Mouse (Mus musculus): Measurements from ENCODE around the gene Arsb. TPM values are rescaled to one million over a fixed set of nuclear protein-coding genes. Genes with fewer than 3 reads are reported as not detected.
"Not testable (repeated sequence)": the region's sequence is repeated elsewhere in the genome, so short reads cannot be mapped to it uniquely, and the experiment has no call there.

Gene Arsb
- total RNA-seq, 2 experiments from 2014 or later, result 78.5 to 79.3 TPM

DNA sequence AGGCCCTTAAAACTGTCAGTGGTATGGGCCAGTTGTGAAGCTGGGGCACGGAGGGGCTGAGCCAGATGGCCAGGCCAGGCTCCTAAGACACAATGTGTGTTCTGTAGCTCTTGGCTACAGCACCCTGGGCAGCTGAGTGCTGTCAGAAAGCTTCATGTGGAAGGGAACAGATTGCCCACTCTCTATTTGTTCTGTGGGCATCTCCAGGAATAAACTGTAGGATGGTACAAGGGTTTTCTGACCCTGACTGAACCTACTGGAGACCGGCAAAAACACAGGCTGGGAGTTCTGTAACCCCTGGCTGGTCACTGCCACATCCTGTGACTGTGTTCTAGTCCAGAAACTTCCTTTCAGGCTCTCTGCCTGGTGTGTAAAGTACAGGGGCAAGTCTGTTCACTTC, 14.6 kb downstream of the Arsb start:
- DNase-seq (ENCODE audit: low spot score in 2 of 2), result no peak

GRCm38 (mm10) chr13:93787647-93788046, 16.2 kb downstream of the Arsb start:
- DNase-seq (ENCODE audit: low spot score in 2 of 2), result no peak

DNA sequence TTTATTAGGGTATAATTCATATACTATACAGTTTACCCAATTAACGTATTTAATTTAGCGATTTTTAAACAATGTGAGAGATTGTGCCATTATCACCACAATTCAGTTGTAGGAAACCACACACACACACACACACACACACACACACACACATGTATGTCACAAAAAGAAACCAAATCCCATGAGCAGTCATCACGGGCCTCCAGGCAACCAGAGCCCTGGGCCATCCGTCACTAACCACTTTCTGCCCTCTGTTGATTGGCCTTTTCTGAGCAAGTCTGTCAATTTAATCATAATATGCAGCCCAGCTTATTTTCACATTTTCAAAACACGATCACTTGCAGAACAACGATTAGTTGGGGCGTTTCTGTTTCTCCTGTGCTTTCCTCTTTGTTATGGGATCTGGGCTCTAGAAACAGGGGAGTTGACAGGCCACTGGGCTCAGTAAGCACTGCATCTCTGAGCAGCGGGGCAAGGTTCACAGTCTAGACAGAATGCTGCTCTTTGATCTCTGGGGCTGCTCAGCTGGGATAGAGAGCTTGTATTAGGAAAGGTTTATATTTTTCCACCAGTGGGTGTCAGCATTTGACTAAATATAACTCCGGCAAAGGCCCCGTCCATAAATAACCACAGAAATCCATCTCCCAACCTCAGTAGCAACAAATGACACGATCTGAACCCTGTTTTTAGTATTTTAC, 21.7 kb downstream of the Arsb start:
- DNase-seq (ENCODE audit: low spot score in 2 of 2), result peak in 1 of 2 experiments; percentile 25

GRCm38 (mm10) chr13:93793643-93794182, 22.3 kb downstream of the Arsb start:
- no peak for DNase-seq (ENCODE audit: low spot score in 2 of 2)

DNA sequence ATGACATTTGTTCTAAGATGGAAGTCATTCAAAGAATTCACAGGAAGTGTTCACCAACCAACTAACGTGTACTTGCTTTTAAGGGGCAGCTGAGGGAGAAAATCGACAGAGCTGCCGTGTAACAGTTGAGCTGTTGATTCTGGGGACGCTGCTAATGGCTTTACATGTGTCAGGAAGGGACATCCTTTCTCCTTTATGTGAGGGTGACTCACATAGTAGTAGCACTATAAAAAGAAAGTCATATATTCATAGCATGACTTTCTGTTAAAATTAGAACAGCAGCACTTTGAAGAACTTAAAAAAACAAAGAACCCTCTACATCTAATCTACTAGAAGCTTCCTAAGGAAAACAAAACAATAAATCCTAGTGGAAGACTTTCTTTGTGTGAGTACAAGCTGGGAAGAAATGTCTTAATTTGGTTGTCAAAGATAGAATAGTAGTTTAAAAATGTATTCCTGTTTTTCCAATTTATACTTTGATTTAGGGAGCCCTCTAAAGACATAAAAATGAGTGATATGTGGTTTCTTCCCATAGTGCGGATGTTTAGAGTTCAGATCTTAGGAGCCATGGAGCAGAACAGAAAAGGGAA, 25.7 kb downstream of the Arsb start:
- no peak for DNase-seq (ENCODE audit: low spot score in 2 of 2)

DNA sequence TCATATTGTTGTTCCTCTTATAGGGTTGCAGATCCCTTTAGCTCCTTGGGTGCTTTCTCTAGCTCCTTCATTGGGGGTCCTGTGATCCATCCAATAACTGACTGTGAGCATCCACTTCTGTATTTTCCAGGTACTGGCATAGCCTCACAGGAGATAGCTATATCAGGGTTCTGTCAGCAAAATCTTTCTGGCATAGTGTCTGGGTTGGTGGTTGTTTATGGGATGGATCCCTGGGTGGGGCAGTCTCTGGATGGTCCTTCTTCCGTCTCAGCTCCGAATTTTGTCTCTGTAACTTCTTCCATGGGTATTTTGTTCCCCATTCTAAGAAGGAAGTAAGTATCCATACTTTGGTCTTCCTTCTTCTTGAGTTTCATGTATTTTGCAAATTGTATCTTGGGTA, 38.9 kb downstream of the Arsb start:
- not testable (repeated sequence) for DNase-seq (ENCODE audit: low spot score in 2 of 2)

DNA sequence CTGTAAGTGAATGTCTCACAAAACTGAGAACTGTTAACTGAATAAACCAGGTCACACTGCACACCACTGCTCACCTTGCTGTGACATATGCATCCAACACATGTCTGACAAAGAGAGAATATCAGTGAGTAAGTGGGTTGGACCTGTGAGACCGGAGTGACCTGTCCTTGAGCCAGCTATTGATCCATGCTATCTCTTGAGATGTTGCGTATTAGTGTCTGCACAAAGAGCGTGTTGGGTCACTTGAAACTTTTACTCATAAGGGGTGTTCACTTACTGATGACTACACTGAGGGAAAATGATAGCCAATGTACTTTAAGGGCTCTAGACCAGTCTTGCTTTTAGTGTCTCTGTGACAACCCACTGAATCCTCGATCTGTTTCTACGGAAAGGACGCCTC, 42.7 kb downstream of the Arsb start:
- no peak for DNase-seq (ENCODE audit: low spot score in 2 of 2)

DNA sequence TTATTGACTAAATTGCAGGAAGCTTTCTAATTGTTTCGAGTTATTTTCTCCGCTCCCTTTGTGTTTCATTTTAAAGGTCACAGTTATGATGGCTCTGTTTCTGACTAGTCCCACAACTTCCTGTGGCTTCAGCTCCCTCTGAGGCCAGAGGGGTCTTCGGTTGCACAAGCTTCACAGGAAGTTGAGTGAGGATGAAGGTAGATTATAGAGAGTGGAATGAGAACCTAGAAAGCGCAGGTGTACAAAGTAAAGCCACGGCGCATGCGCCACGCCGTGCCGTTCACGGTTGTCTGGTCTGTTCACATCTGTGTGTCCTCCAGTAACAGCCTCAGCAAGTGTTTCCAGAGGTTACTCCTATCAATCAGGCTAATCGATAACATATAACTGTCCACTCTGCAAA, 43.2 kb downstream of the Arsb start:
- DNase-seq (ENCODE audit: low spot score in 2 of 2), result no peak

DNA sequence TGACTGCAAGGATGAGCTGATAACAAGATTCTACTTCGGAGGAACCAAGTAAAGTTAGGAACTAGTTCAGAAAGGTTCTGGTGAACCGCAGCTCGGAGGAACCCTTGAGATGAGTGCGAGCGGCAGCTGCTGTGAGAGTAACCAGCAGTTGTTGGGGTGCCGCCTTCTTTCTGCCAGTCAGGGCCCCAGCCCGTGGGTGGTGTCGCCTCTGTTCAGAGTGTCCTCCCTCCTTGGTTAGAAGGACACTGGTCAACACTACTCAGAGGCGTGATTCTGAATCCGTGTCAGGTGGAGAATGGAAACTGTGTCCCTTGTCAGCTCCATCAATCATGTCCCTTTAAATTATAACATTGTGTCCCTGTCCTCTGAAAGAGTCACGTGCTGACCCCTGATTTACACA, 43.7 kb downstream of the Arsb start:
- no peak for DNase-seq (ENCODE audit: low spot score in 2 of 2)

DNA sequence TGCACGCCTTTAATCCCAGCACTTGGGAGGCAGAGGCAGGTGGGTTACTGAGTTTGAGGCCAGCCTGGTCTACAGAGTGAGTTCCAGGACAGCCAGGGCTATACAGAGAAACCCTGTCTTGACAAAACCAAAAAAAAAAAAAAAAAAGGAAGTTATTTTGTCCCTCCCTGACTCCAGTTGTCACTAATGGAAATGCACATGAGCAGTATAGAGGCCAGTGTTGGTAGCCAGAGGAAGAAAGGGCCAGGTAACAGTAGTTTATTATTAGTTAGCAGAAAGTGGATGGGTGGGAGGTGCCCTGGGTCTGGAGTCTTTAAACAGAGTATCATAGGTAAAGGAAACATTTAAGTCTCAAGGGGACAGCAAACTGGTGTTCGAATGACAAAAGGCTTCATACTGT, 44.7 kb downstream of the Arsb start:
- no peak for DNase-seq (ENCODE audit: low spot score in 2 of 2)

DNA sequence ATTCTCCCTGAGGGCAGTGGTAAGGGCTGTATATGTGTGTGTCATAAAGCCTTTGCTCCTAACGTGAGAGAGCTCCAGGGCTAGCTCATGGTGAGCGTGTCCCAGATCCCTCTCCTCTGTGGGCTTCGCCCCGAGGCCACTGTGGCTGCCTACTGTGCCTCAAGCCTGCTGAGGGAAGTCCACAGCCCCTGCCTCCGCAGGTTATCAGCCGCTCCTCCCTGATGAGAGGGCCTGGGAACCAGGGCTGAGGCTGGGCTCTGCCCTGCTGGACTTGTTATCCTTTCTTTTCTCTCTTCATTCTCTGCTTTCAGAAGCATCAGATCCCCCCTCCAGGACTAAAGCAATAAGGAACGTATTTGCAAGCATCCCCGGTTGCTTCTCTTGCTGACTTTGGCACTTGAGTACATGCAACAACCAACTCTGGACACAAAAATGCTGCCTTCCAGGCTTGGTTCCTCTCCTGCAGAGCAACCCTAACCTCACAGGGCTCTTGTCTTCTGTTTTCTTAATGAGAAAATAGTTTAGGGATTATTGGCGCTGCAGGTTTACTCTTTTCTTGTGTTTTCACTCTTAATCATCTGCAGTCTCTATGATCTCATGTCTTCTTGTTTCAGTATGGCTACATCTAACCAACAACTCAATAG, 45.4 kb downstream of the Arsb start:
- no peak for DNase-seq (ENCODE audit: low spot score in 2 of 2)

DNA sequence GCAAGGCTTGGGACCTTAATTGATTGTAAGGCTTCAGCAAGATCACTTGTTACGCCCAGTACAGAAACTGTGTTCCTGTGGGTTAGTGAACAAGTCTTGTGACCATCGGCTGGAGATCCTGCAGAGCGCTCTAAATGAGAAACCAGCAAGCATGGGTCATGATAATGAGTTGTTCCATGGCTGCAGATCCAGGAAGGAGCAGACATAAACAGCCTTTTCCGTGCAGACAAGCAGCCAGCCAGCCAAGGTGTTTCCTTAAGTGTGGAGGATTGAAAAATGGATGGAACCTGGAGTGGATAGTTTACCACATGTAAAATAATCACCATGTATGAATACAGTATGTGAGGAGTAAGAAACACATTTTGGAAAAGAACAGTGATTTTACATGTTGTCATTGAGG, 48.7 kb downstream of the Arsb start:
- DNase-seq (ENCODE audit: low spot score in 2 of 2), result no peak

DNA sequence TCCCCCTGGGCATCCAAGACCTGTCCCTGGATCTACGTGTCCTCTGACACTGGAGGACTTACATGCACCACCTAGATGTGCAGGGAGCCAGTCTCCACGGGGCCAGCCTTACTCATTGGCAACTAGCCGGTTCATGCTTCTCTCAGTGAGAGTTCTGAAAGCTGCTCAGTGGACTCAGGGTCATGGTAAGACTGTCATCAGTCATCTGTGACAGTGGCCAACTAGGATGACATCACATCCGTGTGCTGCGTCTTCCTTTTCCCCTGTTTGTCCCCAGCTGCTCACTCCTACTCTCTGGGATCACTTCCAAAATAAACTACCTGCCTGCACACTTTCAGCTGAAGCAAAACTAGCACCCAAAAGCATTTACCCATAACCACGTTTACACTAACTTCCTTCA, 50.6 kb downstream of the Arsb start:
- no peak for DNase-seq (ENCODE audit: low spot score in 2 of 2)

DNA sequence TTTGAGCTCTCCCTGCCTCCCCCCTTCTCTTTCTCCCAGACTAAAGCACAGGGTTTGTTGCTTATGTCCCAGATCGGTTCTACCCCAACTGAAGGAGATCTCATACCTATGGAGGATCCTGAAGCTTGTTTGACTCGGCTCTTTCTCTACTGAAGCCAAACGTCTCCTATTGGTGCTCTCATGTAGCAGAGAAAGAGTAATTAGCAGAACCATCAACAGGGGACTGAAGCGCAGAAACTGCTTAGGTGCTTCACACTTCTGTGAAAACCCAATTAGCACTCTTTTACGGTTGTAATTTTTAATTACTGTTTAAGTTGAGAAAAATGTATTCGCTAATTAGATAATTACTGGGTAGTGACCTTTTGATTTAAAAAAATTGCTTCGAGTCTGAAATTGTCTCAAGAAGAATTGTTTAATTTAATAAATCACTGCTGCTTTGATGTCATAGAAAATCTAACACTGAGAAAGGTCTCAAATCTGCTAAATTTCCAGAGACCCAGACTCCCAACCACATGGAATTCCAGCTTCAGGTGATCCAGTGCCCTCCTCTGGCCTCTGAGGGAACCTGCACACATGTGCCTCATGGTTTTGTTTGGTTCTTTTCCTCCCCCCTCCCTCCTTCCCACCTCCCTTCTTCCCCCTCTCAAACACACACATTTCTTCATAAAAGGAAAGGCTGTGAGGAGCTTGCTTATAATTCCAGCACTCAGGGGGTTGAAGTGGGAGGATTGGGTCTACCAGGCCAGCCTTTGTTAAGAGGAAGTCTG, 54.5 kb downstream of the Arsb start:
- no peak for DNase-seq (ENCODE audit: low spot score in 2 of 2)

GRCm38 (mm10) chr13:93827745-93828144, 56.3 kb downstream of the Arsb start:
- no peak for DNase-seq (ENCODE audit: low spot score in 2 of 2)

GRCm38 (mm10) chr13:93829565-93830293, 58.3 kb downstream of the Arsb start:
- DNase-seq (ENCODE audit: low spot score in 2 of 2), result no peak

DNA sequence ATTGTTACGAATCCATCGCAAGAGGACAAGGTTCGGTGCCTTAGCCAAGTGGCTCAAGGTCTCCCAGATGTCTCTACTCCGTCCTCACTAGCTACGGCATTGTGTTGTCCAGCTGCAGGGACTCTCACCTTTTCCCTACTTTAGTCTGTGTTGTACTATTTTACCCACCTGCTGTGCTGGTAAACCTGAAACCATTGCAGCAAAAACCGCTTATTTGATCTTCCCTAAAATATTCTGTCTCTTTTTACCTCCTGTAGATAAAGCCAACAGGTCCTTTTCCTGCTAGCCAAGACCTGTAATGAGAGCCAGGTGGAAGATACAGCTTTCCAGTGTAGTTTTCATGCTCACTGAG, 58.8 kb downstream of the Arsb start:
- DNase-seq (ENCODE audit: low spot score in 2 of 2), result no peak

DNA sequence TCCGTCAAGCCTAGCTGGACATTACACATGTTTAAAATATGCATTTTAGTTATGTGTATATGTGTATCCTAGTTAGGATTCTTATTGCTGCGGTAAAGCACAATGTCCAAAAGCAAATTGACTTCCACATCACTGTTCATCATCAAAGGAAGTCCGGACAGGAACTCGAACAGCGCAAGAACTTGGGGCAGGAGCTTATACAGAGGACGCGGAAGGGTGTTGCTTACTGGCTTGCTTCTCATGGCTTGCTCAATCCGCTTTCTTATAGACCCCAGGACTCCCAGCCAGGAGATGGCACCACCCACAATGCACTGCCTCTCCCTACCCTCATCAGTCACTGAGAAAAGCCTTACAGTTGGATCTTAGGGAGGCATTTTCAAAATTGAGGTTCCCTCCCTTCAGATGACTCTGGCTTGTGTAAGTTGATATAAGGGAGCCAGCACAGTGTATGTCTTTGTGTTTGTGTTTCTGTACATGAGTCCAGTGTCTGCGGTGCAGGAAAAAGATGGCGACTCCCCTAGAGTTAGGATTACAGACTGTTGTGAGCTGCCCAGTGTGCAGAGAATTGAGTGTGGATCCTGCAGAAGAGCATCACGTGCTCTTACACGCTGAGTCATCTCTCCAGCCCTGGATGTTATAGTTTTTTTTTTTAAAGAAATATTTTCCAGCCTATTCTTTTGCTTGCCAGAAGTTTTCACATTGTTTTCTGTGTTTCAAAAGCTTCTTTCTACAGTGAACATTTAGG, 66.2 kb downstream of the Arsb start:
- no peak for DNase-seq (ENCODE audit: low spot score in 2 of 2)

DNA sequence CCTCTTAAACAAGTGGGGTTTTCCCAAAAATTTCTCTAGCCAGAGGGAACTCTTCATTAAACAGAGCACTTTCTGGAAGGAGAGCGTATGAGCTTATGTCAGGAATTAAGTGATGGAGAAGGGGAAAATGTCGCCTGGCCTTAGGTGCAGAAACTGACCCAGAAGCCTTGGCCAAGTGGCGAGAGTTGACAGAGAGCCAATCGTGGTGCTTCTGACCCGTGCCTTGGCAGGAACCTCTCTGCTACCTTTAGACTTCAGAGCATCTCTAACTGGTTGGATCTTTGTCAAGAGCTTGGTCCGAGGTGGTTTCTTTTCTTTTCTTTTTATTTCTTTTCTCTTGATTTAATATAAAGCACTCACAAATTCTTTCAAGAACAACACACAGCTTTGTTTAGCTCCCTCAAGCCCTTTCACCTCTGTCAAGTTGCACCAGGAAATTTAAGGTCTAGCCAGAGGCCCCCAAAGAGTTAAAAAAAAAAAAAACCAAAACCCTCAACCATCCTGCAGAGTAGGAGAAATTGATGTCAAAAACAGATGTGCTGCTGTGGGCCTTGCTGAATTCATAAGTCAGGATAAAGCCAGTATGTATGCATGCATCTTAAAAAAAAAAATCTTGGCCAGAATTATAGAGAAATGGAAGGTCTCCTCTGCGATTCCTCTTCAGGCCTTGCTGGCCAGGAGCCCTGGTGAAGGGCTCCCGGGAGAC, 67.2 kb downstream of the Arsb start:
- no peak for DNase-seq (ENCODE audit: low spot score in 2 of 2)

DNA sequence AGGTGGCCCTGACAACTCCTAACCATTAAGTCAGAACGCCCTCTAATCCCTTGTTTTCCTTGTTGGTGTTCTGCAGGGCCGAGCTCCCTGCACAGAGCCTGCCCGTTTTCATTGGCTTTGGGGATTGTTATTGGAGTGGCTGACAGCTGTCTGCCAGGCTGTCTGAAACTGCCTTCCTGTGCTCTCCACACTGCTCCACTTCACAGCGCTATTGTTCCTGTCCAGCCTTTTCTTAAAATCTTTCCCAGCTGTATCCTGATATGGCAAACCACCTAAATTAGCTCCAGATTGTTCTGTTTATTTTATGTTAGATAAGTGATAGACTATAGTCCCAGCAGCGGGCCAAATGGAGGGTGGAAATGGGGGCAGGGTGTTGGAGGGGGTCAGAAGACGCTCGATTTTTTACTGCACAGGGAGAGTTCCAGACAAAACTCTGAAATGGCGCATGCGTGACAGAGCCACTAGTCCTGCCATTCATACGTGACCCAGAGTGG, 67.8 kb downstream of the Arsb start:
- no peak for DNase-seq (ENCODE audit: low spot score in 2 of 2)

Measured in left cerebral cortex, adult 18-20 months (tissue).